Mouse (Mus musculus) limb, embryonic 12.5 days (tissue): Measurements from ENCODE around the gene Ablim1. TPM values are rescaled to one million over a fixed set of nuclear protein-coding genes. Genes with fewer than 3 reads are reported as not detected.

Source experiments
- ATAC-seq: fragments of 200-750 bp; cut with Nextera tagmentation; 2 replicates; pipeline ENCODE4 v1.8.0; 2017; ENCODE audit warnings: low read depth, moderate TSS enrichment; ENCODE audit not compliant: insufficient number of reproducible peaks, insufficient read depth, low FRiP score, low TSS enrichment
- H3K27ac ChIP-seq: fragments of 300-500 bp; sonication (generic); 2 replicates; pipeline ENCODE4 v1.5.1; 2016; ENCODE audit warnings: mild to moderate bottlenecking, moderate library complexity
- H3K27me3 ChIP-seq: fragments of 300-500 bp; sonication (generic); 2 replicates; pipeline ENCODE4 v1.6.1; 2016; ENCODE audit warnings: mild to moderate bottlenecking, moderate library complexity
- H3K36me3 ChIP-seq: fragments of 300-500 bp; sonication (generic); 2 replicates; pipeline ENCODE4 v1.6.1; 2016; ENCODE audit warnings: mild to moderate bottlenecking, moderate library complexity
- H3K4me1 ChIP-seq: fragments of 300-500 bp; sonication (generic); replicated peaks from 2 replicates; pipeline ENCODE4 v1.6.1; 2016
- H3K4me2 ChIP-seq: fragments of 300-500 bp; sonication (generic); 2 replicates; pipeline ENCODE4 v1.6.1; 2016; ENCODE audit warnings: mild to moderate bottlenecking, moderate library complexity
- H3K4me3 ChIP-seq: fragments of 300-500 bp; sonication (generic); replicated peaks from 2 replicates; pipeline ENCODE4 v1.5.1; 2016; ENCODE audit warnings: mild to moderate bottlenecking
- H3K9ac ChIP-seq: fragments of 300-500 bp; sonication (generic); replicated peaks from 2 replicates; pipeline ENCODE4 v1.6.1; 2016; ENCODE audit warnings: mild to moderate bottlenecking, moderate library complexity
- H3K9me3 ChIP-seq: fragments of 300-500 bp; sonication (generic); 2 replicates; pipeline ENCODE4 v1.6.1; 2016; ENCODE audit warnings: mild to moderate bottlenecking, moderate library complexity
- WGBS: fragments of 180-500 bp; shearing (Covaris S2); methylation state at CpG from one replicate; pipeline ENCODE4 v1.1.7; 2016; 5-methylcytosine and 5-hydroxymethylcytosine counted together
- polyA plus RNA-seq: library from polyadenylated mRNA; unstranded; fragments of >200 nt; fragmentation: Nextera tagmentation; extraction: Ambion mirVana; gene quantifications from 2 replicates; pipeline ENCODE4 v1.2.1, GENCODE M21; 2016

Gene Ablim1
- polyA plus RNA-seq, 1 experiment from 2014 or later: 22.1 TPM

- H3K4me2 ChIP-seq: no peak overlapping the region
- 81% methylated on average over 4 of the region's 4 CpGs for WGBS
Measured at GRCm38 (mm10) chr19:56994653-56995052, 320.1 kb downstream of the Ablim1 start.

GRCm38 (mm10) chr19:56993763-56994162, 321.0 kb downstream of the Ablim1 start:
- no peak overlapping the region for H3K27ac ChIP-seq
- no peak overlapping the region for H3K4me3 ChIP-seq
- no peaks in the 10 kb centered on the region for H3K36me3 ChIP-seq
- H3K4me1 ChIP-seq: peaks cover 38% of the 10 kb centered on the region
- H3K9ac ChIP-seq: no peak overlapping the region
- WGBS: 85% methylated on average over 4 of the region's 4 CpGs
- no peak for ATAC-seq
- no peaks in the 10 kb centered on the region for H3K9me3 ChIP-seq
- no peaks in the 10 kb centered on the region for H3K27me3 ChIP-seq
- no peak overlapping the region for H3K4me2 ChIP-seq

More at GRCm38 (mm10) chr19:56994653-56995052, 320.1 kb downstream of the Ablim1 start:
- ATAC-seq: no peak
- H3K36me3 ChIP-seq: no peaks in the 10 kb centered on the region
- no peaks in the 10 kb centered on the region for H3K27me3 ChIP-seq
- no peaks in the 10 kb centered on the region for H3K9me3 ChIP-seq
- H3K4me3 ChIP-seq: no peak overlapping the region
- no peak overlapping the region for H3K9ac ChIP-seq
- H3K27ac ChIP-seq: no peak overlapping the region
- peaks cover 41% of the 10 kb centered on the region for H3K4me1 ChIP-seq

GRCm38 (mm10) chr19:56992978-56993545, 321.7 kb downstream of the Ablim1 start:
- Histone ChIP-seq H3K4me1 (peaks cover 38% of the 10 kb centered on the region), H3K4me3 (no peak overlapping the region), H3K36me3 (no peaks in the 10 kb centered on the region), H3K9ac (no peak overlapping the region), H3K4me2 (no peak overlapping the region), H3K27ac (no peak overlapping the region), H3K9me3 (no peaks in the 10 kb centered on the region), H3K27me3 (no peaks in the 10 kb centered on the region)
- ATAC-seq: no peak
- WGBS: 82% methylated on average over 8 of the region's 8 CpGs

- Histone ChIP-seq H3K27me3 (no peaks in the 10 kb centered on the region), H3K4me2 (no peak overlapping the region), H3K36me3 (no peaks in the 10 kb centered on the region), H3K4me3 (no peak overlapping the region), H3K4me1 (peaks cover 20% of the 10 kb centered on the region), H3K27ac (no peak overlapping the region), H3K9me3 (no peaks in the 10 kb centered on the region), H3K9ac (no peak overlapping the region)
- ATAC-seq: no peak
- 55% methylated on average over 14 of the region's 14 CpGs for WGBS
Measured at GRCm38 (mm10) chr19:56990367-56991111, 324.2 kb downstream of the Ablim1 start.

GRCm38 (mm10) chr19:56989171-56989570, 325.5 kb downstream of the Ablim1 start:
- Histone ChIP-seq H3K4me1 (peaks cover 16% of the 10 kb centered on the region), H3K27me3 (no peaks in the 10 kb centered on the region), H3K27ac (no peak overlapping the region), H3K9ac (no peak overlapping the region), H3K36me3 (no peaks in the 10 kb centered on the region), H3K9me3 (no peaks in the 10 kb centered on the region), H3K4me2 (no peak overlapping the region), H3K4me3 (no peak overlapping the region)
- ATAC-seq: no peak
- WGBS: 83% methylated on average over 8 of the region's 8 CpGs

GRCm38 (mm10) chr19:56984229-56984628, 330.5 kb downstream of the Ablim1 start:
- H3K9ac ChIP-seq: no peak overlapping the region
- H3K4me3 ChIP-seq: no peak overlapping the region
- no peak overlapping the region for H3K27ac ChIP-seq
- no peak overlapping the region for H3K4me2 ChIP-seq
- no peaks in the 10 kb centered on the region for H3K9me3 ChIP-seq
- WGBS: 70% methylated on average over 4 of the region's 4 CpGs
- H3K27me3 ChIP-seq: no peaks in the 10 kb centered on the region
- no peaks in the 10 kb centered on the region for H3K36me3 ChIP-seq
- ATAC-seq: no peak
- H3K4me1 ChIP-seq: peaks cover 15% of the 10 kb centered on the region

- Histone ChIP-seq H3K27ac (no peak overlapping the region), H3K27me3 (no peaks in the 10 kb centered on the region), H3K4me2 (no peak overlapping the region), H3K36me3 (no peaks in the 10 kb centered on the region), H3K4me1 (peaks cover 11% of the 10 kb centered on the region), H3K9ac (no peak overlapping the region), H3K4me3 (no peak overlapping the region), H3K9me3 (no peaks in the 10 kb centered on the region)
- WGBS: 74% methylated on average over 10 of the region's 10 CpGs
- ATAC-seq: no peak
Measured at GRCm38 (mm10) chr19:56983757-56984156, 331.0 kb downstream of the Ablim1 start.

Other genes starting within 250 kb of the Ablim1 start
- gene Fam160b1, start 45.8 kb upstream of the Ablim1 start, polyA plus RNA-seq: 17.6 and 18.1 TPM in 2 replicates
- 25.3 and 28.2 TPM in 2 replicates for gene Trub1, start 138.0 kb upstream of the Ablim1 start, polyA plus RNA-seq